Mouse (Mus musculus): ENCODE data around the gene Pth2. TPM values are rescaled to one million over a fixed set of nuclear protein-coding genes. Genes with fewer than 3 reads are reported as not detected.

The Pth2 gene
- polyA plus RNA-seq, 1 experiment from 2014 or later, result not detected

DNA sequence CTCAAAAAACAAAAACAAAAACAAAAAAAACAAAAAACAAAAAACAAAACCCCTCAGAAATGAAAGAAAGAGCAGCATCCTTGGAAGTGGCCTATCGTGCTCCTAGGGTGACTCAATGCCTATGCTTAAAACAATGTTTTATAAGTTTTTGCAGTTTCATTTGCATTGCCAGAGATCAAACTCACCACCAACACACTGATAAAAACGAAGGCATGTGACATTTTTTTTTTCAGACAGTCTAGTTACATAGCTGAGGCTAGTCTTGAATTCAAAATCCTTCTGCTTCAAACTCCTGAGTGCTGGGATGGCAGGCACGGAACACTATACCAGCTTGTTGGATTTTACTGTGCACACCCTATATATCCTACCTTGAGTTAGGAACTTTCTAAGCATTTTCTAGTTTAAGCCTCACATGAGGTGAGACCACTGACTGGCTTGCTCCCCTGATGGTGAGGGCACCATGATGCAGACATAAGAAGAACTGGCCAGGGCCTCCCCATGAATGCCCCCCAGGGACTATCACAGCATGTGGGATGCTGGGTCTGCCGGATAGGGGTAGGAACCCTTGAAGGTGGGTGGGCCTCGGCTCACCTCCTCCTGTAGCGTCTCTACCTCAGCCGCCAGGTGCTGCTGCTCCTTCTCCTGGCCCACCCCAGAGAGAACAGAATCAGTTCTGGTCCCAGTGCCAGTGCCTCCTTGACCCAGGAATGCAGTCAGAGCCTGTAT lies 12.0 kb downstream of the Pth2 start:
- 79% methylated on average over 7 of the region's 7 CpGs for WGBS

GRCm38 (mm10) chr7:45193406-45193805 lies 12.6 kb downstream of the Pth2 start:
- H3K27me3 ChIP-seq, result peaks cover 15% of the 10 kb centered on the region
- no peaks in the 10 kb centered on the region for H3K9me3 ChIP-seq
- H3K4me3 ChIP-seq, result no peak overlapping the region
- H3K9ac ChIP-seq, result no peak overlapping the region
- H3K4me2 ChIP-seq, result no peak overlapping the region
- H3K27ac ChIP-seq, result no peak overlapping the region
- ATAC-seq (ENCODE audit: insufficient number of reproducible peaks, low FRiP score, low TSS enrichment, low read depth), result no peak
- 51% methylated on average over 5 of the region's 5 CpGs for WGBS
- no peaks in the 10 kb centered on the region for H3K36me3 ChIP-seq
- H3K4me1 ChIP-seq, result peaks cover 10% of the 10 kb centered on the region

More for the DNA sequence above, 12.0 kb downstream of the Pth2 start:
- Histone ChIP-seq H3K4me3 (no peak overlapping the region), H3K27me3 (peaks cover 19% of the 10 kb centered on the region), H3K4me2 (no peak overlapping the region), H3K4me1 (peaks cover 10% of the 10 kb centered on the region), H3K9ac (no peak overlapping the region), H3K36me3 (no peaks in the 10 kb centered on the region), H3K9me3 (no peaks in the 10 kb centered on the region), H3K27ac (no peak overlapping the region)
- no peak for ATAC-seq (ENCODE audit: insufficient number of reproducible peaks, low FRiP score, low TSS enrichment, low read depth)

DNA sequence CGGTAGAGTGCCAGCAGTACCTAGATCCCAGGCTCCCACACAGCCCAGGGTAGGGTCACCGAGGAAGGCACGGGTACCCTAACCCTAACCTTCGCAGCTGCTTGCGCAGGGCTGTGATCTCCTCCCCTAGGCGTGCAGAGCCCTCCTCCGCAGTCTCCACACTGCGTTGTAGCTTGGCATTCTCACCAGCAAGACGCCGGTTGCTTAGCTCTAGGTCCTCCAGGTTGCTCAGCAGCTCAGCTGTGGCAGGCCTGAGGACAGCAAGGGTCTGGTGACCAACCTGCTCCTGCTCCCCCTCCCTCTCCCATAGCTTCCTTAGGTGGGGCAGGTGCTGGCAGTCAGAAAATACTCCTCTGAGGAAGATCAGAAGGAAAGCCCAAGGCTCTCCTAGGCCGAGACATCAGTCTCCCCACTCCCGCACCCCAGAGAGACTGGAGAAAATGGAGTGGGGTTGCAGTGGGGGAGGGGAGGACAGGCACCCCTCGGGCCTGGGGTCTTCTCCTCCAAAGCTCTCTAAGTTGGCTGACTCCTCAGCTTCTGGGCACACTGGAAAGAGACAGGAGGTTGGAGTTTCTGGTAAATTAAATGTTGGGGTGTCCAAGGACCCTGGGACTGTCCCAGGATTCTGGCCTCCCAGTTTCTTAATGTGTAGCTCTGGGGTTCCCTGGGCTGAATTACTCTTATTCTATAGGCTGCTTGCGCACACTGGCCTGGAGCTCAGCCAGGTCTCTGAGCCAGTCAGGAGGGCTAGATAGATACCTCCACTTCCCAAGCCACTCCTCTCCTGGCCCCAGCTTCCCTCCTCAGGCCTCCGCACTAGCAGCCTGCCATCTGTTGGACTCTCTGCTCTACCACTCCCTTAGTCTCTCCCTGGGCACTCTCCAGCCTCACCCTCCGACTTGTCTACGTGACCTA lies 13.3 kb downstream of the Pth2 start:
- no peak overlapping the region for H3K9ac ChIP-seq
- WGBS, result 65% methylated on average over 17 of the region's 17 CpGs
- H3K36me3 ChIP-seq, result no peaks in the 10 kb centered on the region
- H3K4me1 ChIP-seq, result peaks cover 10% of the 10 kb centered on the region
- no peak for ATAC-seq (ENCODE audit: insufficient number of reproducible peaks, low FRiP score, low TSS enrichment, low read depth)
- H3K9me3 ChIP-seq, result no peaks in the 10 kb centered on the region
- peaks cover 15% of the 10 kb centered on the region for H3K27me3 ChIP-seq
- no peak overlapping the region for H3K4me2 ChIP-seq
- H3K4me3 ChIP-seq, result no peak overlapping the region
- no peak overlapping the region for H3K27ac ChIP-seq

GRCm38 (mm10) chr7:45195341-45196175 lies 14.8 kb downstream of the Pth2 start:
- Histone ChIP-seq H3K4me1 (peaks cover 10% of the 10 kb centered on the region), H3K4me3 (no peak overlapping the region), H3K9me3 (no peaks in the 10 kb centered on the region), H3K36me3 (no peaks in the 10 kb centered on the region), H3K4me2 (no peak overlapping the region), H3K27ac (no peak overlapping the region), H3K9ac (no peak overlapping the region), H3K27me3 (peaks cover 7% of the 10 kb centered on the region; the same call in 1 of the 2 replicates)
- no peak for ATAC-seq (ENCODE audit: insufficient number of reproducible peaks, low FRiP score, low TSS enrichment, low read depth)
- 52% methylated on average over 13 of the region's 13 CpGs for WGBS

DNA sequence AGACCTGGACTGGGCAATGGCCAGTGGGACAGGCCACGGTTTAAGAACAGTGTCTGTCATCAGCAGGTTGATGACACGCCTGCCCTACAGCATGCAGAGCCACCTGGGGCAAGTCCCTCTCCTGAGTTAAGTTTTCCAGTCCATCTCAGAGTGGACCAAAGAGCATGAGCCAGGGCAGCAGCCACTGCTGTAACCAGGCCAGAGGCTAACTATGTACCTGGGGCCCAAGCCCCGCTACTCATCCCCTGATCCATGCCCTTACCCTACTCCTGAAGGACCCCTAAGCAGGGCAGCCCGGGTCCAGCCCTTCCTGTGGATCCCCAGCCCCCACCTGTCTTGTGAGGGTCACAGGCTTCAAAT lies 15.4 kb downstream of the Pth2 start:
- Histone ChIP-seq H3K9me3 (no peaks in the 10 kb centered on the region), H3K27me3 (peaks cover 7% of the 10 kb centered on the region; the same call in 1 of the 2 replicates), H3K4me1 (peaks cover 10% of the 10 kb centered on the region), H3K4me3 (no peak overlapping the region), H3K9ac (no peak overlapping the region), H3K4me2 (no peak overlapping the region), H3K27ac (no peak overlapping the region), H3K36me3 (no peaks in the 10 kb centered on the region)
- 85% methylated on average over 4 of the region's 4 CpGs for WGBS
- no peak for ATAC-seq (ENCODE audit: insufficient number of reproducible peaks, low FRiP score, low TSS enrichment, low read depth)

- no peaks in the 10 kb centered on the region for H3K36me3 ChIP-seq
- 60% methylated on average over 5 of the region's 5 CpGs for WGBS
- peaks cover 6% of the 10 kb centered on the region for H3K4me1 ChIP-seq
- H3K9ac ChIP-seq, result no peak overlapping the region
- no peak overlapping the region for H3K4me3 ChIP-seq
- peaks cover 7% of the 10 kb centered on the region; the same call in 1 of the 2 replicates for H3K27me3 ChIP-seq
- ATAC-seq (ENCODE audit: insufficient number of reproducible peaks, low FRiP score, low TSS enrichment, low read depth), result no peak
- no peak overlapping the region for H3K27ac ChIP-seq
- no peak overlapping the region for H3K4me2 ChIP-seq
- no peaks in the 10 kb centered on the region for H3K9me3 ChIP-seq
These were observed 16.2 kb downstream of the Pth2 start for GRCm38 (mm10) chr7:45196994-45197393.

DNA sequence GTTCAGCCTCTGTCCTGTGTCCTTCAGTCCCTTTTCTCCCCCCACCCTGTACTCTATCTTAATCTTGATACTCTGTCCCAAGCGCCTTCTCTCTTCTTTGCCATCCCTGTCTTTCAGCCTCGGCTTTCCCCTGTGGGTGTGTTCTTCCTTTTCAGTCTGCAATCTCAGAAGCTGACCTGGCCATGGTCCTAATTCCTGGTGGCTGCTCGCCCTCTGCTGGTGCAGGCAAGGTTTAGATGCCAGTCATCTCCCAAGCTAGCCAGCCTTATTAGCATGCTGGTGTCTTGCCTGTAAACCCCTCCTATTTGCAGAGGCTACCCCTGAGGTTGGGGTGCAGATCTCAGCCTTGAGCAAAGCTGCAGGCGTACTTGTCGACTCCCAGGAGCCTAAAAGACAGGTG lies 17.6 kb downstream of the Pth2 start:
- Histone ChIP-seq H3K27me3 (peaks cover 7% of the 10 kb centered on the region; the same call in 1 of the 2 replicates), H3K36me3 (no peaks in the 10 kb centered on the region), H3K27ac (no peak overlapping the region), H3K4me2 (no peak overlapping the region), H3K9me3 (no peaks in the 10 kb centered on the region), H3K4me3 (no peak overlapping the region), H3K4me1 (peaks cover 3% of the 10 kb centered on the region; the same call in 1 of the 2 replicates), H3K9ac (no peak overlapping the region)
- no peak for ATAC-seq (ENCODE audit: insufficient number of reproducible peaks, low FRiP score, low TSS enrichment, low read depth)
- 13% methylated on average over 5 of the region's 5 CpGs for WGBS

DNA sequence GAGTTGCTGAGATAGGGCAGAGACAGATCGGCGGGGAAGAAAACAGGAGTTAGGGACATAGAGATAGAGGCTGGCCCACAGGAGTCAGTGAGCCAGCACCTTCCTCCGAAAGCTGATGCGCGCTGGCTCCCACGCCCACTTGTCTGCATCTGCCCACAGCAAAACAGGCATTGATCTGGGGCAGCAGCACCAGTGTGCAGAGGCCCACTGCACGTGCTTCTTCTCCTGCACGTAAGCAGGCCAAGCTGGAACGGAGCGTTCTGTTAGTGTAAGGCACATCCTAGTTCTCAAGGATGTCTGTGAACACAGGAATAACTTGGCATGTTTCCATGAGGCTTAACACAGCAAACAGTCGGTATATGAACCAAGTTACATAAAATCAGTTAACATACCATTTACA lies 18.2 kb downstream of the Pth2 start:
- 79% methylated on average over 11 of the region's 11 CpGs for WGBS
- Histone ChIP-seq H3K4me1 (peaks cover 3% of the 10 kb centered on the region; the same call in 1 of the 2 replicates), H3K27me3 (peaks cover 7% of the 10 kb centered on the region; the same call in 1 of the 2 replicates), H3K27ac (no peak overlapping the region), H3K9me3 (no peaks in the 10 kb centered on the region), H3K9ac (no peak overlapping the region), H3K36me3 (no peaks in the 10 kb centered on the region), H3K4me2 (no peak overlapping the region), H3K4me3 (no peak overlapping the region)
- ATAC-seq (ENCODE audit: insufficient number of reproducible peaks, low FRiP score, low TSS enrichment, low read depth), result no peak

GRCm38 (mm10) chr7:45202654-45203053 lies 21.9 kb downstream of the Pth2 start:
- no peak for ATAC-seq (ENCODE audit: insufficient number of reproducible peaks, low FRiP score, low TSS enrichment, low read depth)
- H3K4me2 ChIP-seq, result no peak overlapping the region
- H3K27me3 ChIP-seq, result 0 out of 2 replicates have a peak, but pooled peaks cover 4% of the 10 kb centered on the region
- peaks cover 5% of the 10 kb centered on the region; the same call in 1 of the 2 replicates for H3K4me1 ChIP-seq
- H3K36me3 ChIP-seq, result no peaks in the 10 kb centered on the region
- H3K27ac ChIP-seq, result no peak overlapping the region
- no peaks in the 10 kb centered on the region for H3K9me3 ChIP-seq
- WGBS, result 49% methylated on average over 10 of the region's 10 CpGs
- H3K4me3 ChIP-seq, result no peak overlapping the region
- H3K9ac ChIP-seq, result no peak overlapping the region

DNA sequence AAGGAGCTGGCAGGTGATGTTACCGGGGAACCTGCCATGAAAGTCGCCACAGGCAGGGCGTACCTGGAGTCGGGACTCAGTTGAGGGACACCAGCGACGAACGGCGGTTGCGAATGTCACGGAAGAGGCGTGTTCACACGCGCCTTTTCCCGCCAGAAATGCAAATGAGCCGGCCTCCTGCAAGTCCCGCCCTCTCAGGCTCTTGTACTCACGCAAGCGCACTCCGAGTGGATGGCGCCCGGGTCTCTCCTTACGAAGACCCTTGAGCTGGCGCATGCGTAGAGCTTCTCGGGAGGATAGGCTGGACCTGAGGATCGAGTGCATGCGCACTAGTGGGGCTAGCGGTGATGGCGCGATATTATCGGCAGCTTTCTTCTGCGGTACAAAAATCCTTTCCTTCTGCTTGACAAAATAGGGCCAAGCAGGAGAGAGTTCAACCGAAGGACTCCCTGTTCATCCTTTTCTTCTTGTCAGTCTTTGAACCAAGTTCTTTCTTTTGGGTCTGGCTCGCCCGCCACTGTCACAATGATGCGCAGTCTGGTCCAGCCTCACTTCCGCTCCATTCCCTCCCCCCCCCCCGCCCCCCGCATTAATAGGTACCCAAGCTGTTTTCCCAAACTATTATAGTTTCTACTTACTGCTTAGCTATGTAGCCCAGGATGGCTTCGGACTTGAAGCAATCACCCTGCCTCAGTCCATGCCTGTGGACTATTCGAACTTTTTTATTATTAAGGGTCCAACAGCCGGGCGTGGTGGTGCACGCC lies 23.8 kb downstream of the Pth2 start, which contains the start of gene Ccdc155:
TSS of gene Ccdc155 (minus strand) at position 513 of the 764 bp plus-strand sequence.
- peak within 1 kb of the TSS; percentile 43; the same call in 1 of the 2 replicates for H3K27ac ChIP-seq

DNA sequence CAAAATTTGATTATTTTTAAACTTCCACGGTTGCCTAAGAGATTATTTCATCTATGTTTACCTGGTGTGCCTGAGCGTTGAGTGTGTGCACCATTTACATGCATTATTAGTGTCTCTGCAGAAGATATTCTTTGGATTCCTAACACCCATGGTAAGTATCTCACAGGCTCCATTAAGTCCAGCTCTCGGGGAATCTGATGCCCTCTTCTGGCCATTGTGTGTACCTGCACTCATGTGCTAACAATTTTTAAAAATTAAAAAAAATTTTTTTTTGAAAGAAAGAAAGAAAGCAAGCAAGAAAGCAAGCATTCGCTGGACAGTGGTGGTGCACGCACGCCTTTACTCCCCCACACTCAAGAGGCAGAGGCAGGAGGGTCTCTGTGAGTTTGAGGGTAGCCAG lies 27.5 kb downstream of the Pth2 start:
- ATAC-seq (ENCODE audit: insufficient number of reproducible peaks, low FRiP score, low TSS enrichment, low read depth), result no peak
- no peak overlapping the region for H3K9ac ChIP-seq
- H3K4me1 ChIP-seq, result peaks cover 13% of the 10 kb centered on the region; the same call in 1 of the 2 replicates
- no peak overlapping the region for H3K4me3 ChIP-seq
- 79% methylated on average over 6 of the region's 6 CpGs for WGBS
- no peaks in the 10 kb centered on the region for H3K9me3 ChIP-seq
- no peaks in the 10 kb centered on the region for H3K36me3 ChIP-seq
- peaks cover 31% of the 10 kb centered on the region for H3K27me3 ChIP-seq
- no peak overlapping the region for H3K27ac ChIP-seq
- no peak overlapping the region for H3K4me2 ChIP-seq

More for the DNA sequence above, 23.8 kb downstream of the Pth2 start, which contains the start of gene Ccdc155:
- no peak within 1 kb of the TSS for H3K9ac ChIP-seq
- H3K4me2 ChIP-seq, result peak within 1 kb of the TSS; percentile 59
- no peaks in the 10 kb centered on the region for H3K9me3 ChIP-seq
- WGBS, result 8% methylated on average over 44 of the region's 44 CpGs
- H3K36me3 ChIP-seq, result no peaks in the 10 kb centered on the region
- peak; percentile 91 for ATAC-seq (ENCODE audit: insufficient number of reproducible peaks, low FRiP score, low TSS enrichment, low read depth)
- H3K27me3 ChIP-seq, result peaks cover 3% of the 10 kb centered on the region; the same call in 1 of the 2 replicates
- H3K4me3 ChIP-seq, result peak within 1 kb of the TSS; percentile 47
- H3K4me1 ChIP-seq, result peaks cover 5% of the 10 kb centered on the region; the same call in 1 of the 2 replicates

All from limb, embryonic 15.5 days (tissue).